In genomic region chr4:123617727-123618389, GRCm38 (mm10) we compare ENCODE assay signal across 10 mouse cellular contexts.
DNase-seq lines count a peak whose midpoint lies in the region; ATAC-seq and TF ChIP-seq lines count a peak whose summit lies in the region.
"Had no signal": no experiment of that assay in that cellular context is flagged by ENCODE, and none has a peak within 500 bp of the region (broad histone marks: within the 10 kb centered on the region; RNA-seq: fewer than 3 reads in every experiment).

No protein-coding gene starts in this region.

- 73% methylated on average over 5 of the region's 5 CpGs for WGBS in heart, embryonic 14.5 days
- 63% methylated on average over 5 of the region's 5 CpGs for WGBS in lung, embryonic 14.5 days
- WGBS in embryonic facial prominence, embryonic 12.5 days, result 36% methylated on average over 5 of the region's 5 CpGs
- 75% methylated on average over 5 of the region's 5 CpGs for WGBS in midbrain, embryonic 13.5 days

- peak overlapping the region; percentile 18; the same call in 1 of the 2 replicates for H3K9ac ChIP-seq in heart, embryonic 14.5 days (ENCODE audit: low read length)
- no peak overlapping the region for H3K9ac ChIP-seq in lung, embryonic 14.5 days
- H3K9ac ChIP-seq in embryonic facial prominence, embryonic 12.5 days, result no peak overlapping the region
- H3K9ac ChIP-seq in midbrain, embryonic 13.5 days (replicated peaks), result no peak overlapping the region

- no peaks in the 10 kb centered on the region for H3K27me3 ChIP-seq in heart, embryonic 14.5 days (ENCODE audit: control insufficient read depth, insufficient read depth, low read length)
- no peaks in the 10 kb centered on the region for H3K27me3 ChIP-seq in lung, embryonic 14.5 days (ENCODE audit: insufficient read depth, low read length)
- H3K27me3 ChIP-seq in embryonic facial prominence, embryonic 12.5 days, result no peaks in the 10 kb centered on the region
- H3K27me3 ChIP-seq in midbrain, embryonic 13.5 days, result no peaks in the 10 kb centered on the region
- H3K27me3 ChIP-seq: limb, embryonic 12.5 days had no signal

- TF ChIP-seq CTCF in lung, embryonic 14.5 days (IDR thresholded peaks at IDR 0.05; ENCODE audit: low read depth), result no peak

- peak overlapping the region; percentile 82; a peak in 3 of 4 replicates for H3K27ac ChIP-seq in heart, embryonic 14.5 days (replicated peaks in 1 of 2; ENCODE audit: control insufficient read depth in 1 of 2, insufficient read depth in 1 of 2, low read depth in 2 of 2, low read length in 2 of 2)
- H3K27ac ChIP-seq in lung, embryonic 14.5 days (ENCODE audit: low read depth), result peak overlapping the region; percentile 89; the same call in 1 of the 2 replicates
- H3K27ac ChIP-seq in embryonic facial prominence, embryonic 12.5 days, result peak overlapping the region; percentile 63; the same call in 1 of the 2 replicates
- 0 out of 2 replicates have a peak overlapping the region, but pooled peaks have one; percentile 10 for H3K27ac ChIP-seq in midbrain, embryonic 13.5 days

- no peaks in the 10 kb centered on the region for H3K36me3 ChIP-seq in heart, embryonic 14.5 days (ENCODE audit: control insufficient read depth, insufficient read depth, low read length)
- no peaks in the 10 kb centered on the region for H3K36me3 ChIP-seq in lung, embryonic 14.5 days (ENCODE audit: insufficient read depth)
- H3K36me3 ChIP-seq in embryonic facial prominence, embryonic 12.5 days, result no peaks in the 10 kb centered on the region
- no peaks in the 10 kb centered on the region; the same call in 1 of the 2 replicates for H3K36me3 ChIP-seq in midbrain, embryonic 13.5 days
- H3K36me3 ChIP-seq: limb, embryonic 12.5 days had no signal

- no peaks in the 10 kb centered on the region for H3K9me3 ChIP-seq in heart, embryonic 14.5 days (ENCODE audit: control insufficient read depth, low read length)
- no peaks in the 10 kb centered on the region for H3K9me3 ChIP-seq in lung, embryonic 14.5 days (ENCODE audit: low read depth, low read length)
- no peaks in the 10 kb centered on the region for H3K9me3 ChIP-seq in embryonic facial prominence, embryonic 12.5 days
- no peaks in the 10 kb centered on the region for H3K9me3 ChIP-seq in midbrain, embryonic 13.5 days
- H3K9me3 ChIP-seq: limb, embryonic 12.5 days had no signal

- peaks cover 15 to 44% of the 10 kb centered on the region in 2 experiments for H3K4me1 ChIP-seq in heart, embryonic 14.5 days (ENCODE audit: control insufficient read depth in 2 of 2, insufficient read depth in 2 of 2, low read length in 2 of 2)
- H3K4me1 ChIP-seq in lung, embryonic 14.5 days (ENCODE audit: insufficient read depth), result peaks cover 27% of the 10 kb centered on the region
- H3K4me1 ChIP-seq in embryonic facial prominence, embryonic 12.5 days, result peaks cover 25% of the 10 kb centered on the region
- peaks cover 26% of the 10 kb centered on the region for H3K4me1 ChIP-seq in midbrain, embryonic 13.5 days (replicated peaks)

- no peak overlapping the region for H3K4me2 ChIP-seq in heart, embryonic 14.5 days (ENCODE audit: low read length)
- H3K4me2 ChIP-seq in lung, embryonic 14.5 days, result no peak overlapping the region
- no peak overlapping the region for H3K4me2 ChIP-seq in embryonic facial prominence, embryonic 12.5 days (replicated peaks)
- H3K4me2 ChIP-seq in midbrain, embryonic 13.5 days (replicated peaks), result no peak overlapping the region
- H3K4me2 ChIP-seq: limb, embryonic 12.5 days had no signal

- no peak overlapping the region for H3K4me3 ChIP-seq in heart, embryonic 14.5 days (ENCODE audit: control insufficient read depth in 1 of 2, insufficient read depth in 1 of 2, low read depth in 1 of 2, low read length in 2 of 2)
- no peak overlapping the region for H3K4me3 ChIP-seq in lung, embryonic 14.5 days (ENCODE audit: low read depth, low read length)
- no peak overlapping the region for H3K4me3 ChIP-seq in embryonic facial prominence, embryonic 12.5 days
- no peak overlapping the region for H3K4me3 ChIP-seq in midbrain, embryonic 13.5 days (replicated peaks)
- H3K4me3 ChIP-seq: limb, embryonic 12.5 days had no signal

- no peak for ATAC-seq in heart, embryonic 14.5 days (ENCODE audit: insufficient number of reproducible peaks, insufficient read depth, low FRiP score, low read depth)
- ATAC-seq in lung, embryonic 14.5 days (ENCODE audit: insufficient read depth), result no peak
- no peak for ATAC-seq in embryonic facial prominence, embryonic 12.5 days (ENCODE audit: insufficient number of reproducible peaks, insufficient read depth, low FRiP score, low TSS enrichment)
- ATAC-seq in midbrain, embryonic 13.5 days, result no peak

- no peak for DNase-seq in heart, adult 9 months (ENCODE audit: low spot score in 2 of 2)
- no peak for DNase-seq in lung, embryonic 14.5 days
- no peak for DNase-seq in lung, postnatal 36 days
- no peak for DNase-seq in testis, postnatal 10 days (ENCODE audit: low spot score)
- no peak for DNase-seq in c-Kit-positive CD71-positive TER-119-positive erythroid progenitor cells, embryonic 14.5 days (ENCODE audit: low spot score)
- DNase-seq: cerebellum, postnatal 25 days had no signal

Comparison
In these comparisons a context has a peak if more than half of its experiments do, and no peak if none do; other contexts are left out.
1. H3K27ac ChIP-seq: peak in every context shown above with its lines; median percentile 89 in lung, embryonic 14.5 days; 82 in heart, embryonic 14.5 days; 63 in embryonic facial prominence, embryonic 12.5 days; 10 in midbrain, embryonic 13.5 days.